Mouse (Mus musculus) forebrain, embryonic 12.5 days (tissue): Measurements from ENCODE around the gene Dennd1a. TPM values are rescaled to one million over a fixed set of nuclear protein-coding genes. Genes with fewer than 3 reads are reported as not detected.

ENCODE experiments used
- ATAC-seq: fragments of 200-750 bp; cut with Nextera tagmentation; 2 replicates; pipeline ENCODE4 v1.8.0; 2017; ENCODE audit warnings: moderate TSS enrichment; ENCODE audit not compliant: low FRiP score
- H3K27ac ChIP-seq: fragments of 300-500 bp; sonication (generic); 2 replicates; pipeline ENCODE4 v1.5.1; 2016; ENCODE audit warnings: mild to moderate bottlenecking
- H3K27me3 ChIP-seq: fragments of 300-500 bp; sonication (generic); 2 replicates; pipeline ENCODE4 v1.6.1; 2016; ENCODE audit warnings: mild to moderate bottlenecking
- H3K36me3 ChIP-seq: fragments of 300-500 bp; sonication (generic); replicated peaks from 2 replicates; pipeline ENCODE4 v1.6.1; 2016; ENCODE audit warnings: mild to moderate bottlenecking
- H3K4me1 ChIP-seq: fragments of 300-500 bp; sonication (generic); 2 replicates; pipeline ENCODE4 v1.6.1; 2016
- H3K4me2 ChIP-seq: fragments of 300-500 bp; sonication (generic); 2 replicates; pipeline ENCODE4 v1.6.1; 2016; ENCODE audit warnings: mild to moderate bottlenecking, moderate library complexity
- H3K4me3 ChIP-seq: fragments of 300-500 bp; sonication (generic); replicated peaks from 2 replicates; pipeline ENCODE4 v1.5.1; 2016; ENCODE audit warnings: mild to moderate bottlenecking
- H3K9ac ChIP-seq: fragments of 300-500 bp; sonication (generic); 2 replicates; pipeline ENCODE4 v1.6.1; 2016; ENCODE audit warnings: mild to moderate bottlenecking
- H3K9me3 ChIP-seq: fragments of 300-500 bp; sonication (generic); 2 replicates; pipeline ENCODE4 v1.6.1; 2016
- WGBS: fragments of 180-500 bp; shearing (Covaris S2); methylation state at CpG from one replicate; pipeline ENCODE4 v1.1.7; 2016; 5-methylcytosine and 5-hydroxymethylcytosine counted together
- polyA plus RNA-seq: library from polyadenylated mRNA; unstranded; fragments of >200 nt; fragmentation: Nextera tagmentation; extraction: Ambion mirVana; gene quantifications from 2 replicates; pipeline ENCODE4 v1.2.1, GENCODE M21; 2016

The Dennd1a gene
- polyA plus RNA-seq, 1 experiment from 2014 or later: 30.3 TPM

DNA sequence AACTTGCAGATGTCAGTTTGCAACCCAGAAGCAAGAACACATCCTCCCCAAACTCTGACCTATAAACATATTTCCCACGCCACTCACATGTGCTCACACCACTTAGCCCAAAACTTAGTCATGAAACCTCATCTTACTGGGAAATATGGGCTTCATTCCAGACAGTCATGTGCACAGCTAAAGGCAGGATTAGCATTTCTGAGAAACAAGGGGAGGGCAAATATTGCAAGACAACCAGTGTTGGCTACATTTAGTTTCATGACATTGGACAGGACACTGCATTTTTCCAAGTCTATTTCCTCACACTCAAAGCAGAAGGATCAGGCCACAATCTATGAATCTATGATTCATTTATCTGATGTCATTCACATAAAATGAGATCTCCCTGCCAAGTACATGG lies 4.3 kb upstream of the Dennd1a start:
- no peak overlapping the region for H3K4me2 ChIP-seq
- no peaks in the 10 kb centered on the region for H3K36me3 ChIP-seq
- H3K4me1 ChIP-seq: peaks cover 5% of the 10 kb centered on the region
- whole genome bisulfite sequencing: 79% methylated on average over 1 of the region's 1 CpGs
- H3K27ac ChIP-seq: no peak overlapping the region
- H3K9me3 ChIP-seq: no peaks in the 10 kb centered on the region
- H3K9ac ChIP-seq: no peak overlapping the region
- no peak overlapping the region for H3K4me3 ChIP-seq
- H3K27me3 ChIP-seq: peaks cover 3% of the 10 kb centered on the region; the same call in 1 of the 2 replicates
- no peak for ATAC-seq

DNA sequence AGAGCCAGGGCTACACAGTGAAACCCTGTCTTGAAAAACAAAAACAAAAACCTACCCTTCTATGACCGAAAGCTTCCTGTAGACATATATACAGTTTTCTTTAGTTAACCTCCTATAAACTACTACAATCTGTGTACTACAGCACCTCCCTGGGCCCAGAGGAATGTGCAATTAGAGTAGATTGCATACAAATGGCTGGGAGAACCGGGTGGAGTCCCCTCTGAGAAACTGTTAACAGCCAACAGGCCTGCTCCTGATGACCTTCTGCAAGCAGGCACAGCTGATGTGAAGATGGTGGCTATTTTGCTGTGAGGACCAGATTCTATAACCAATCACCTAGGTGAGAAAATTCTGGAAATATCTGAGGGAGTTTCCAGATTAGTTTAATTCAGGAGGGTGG lies 1.0 kb upstream of the Dennd1a start:
- H3K4me1 ChIP-seq: peaks cover 22% of the 10 kb centered on the region
- H3K9ac ChIP-seq: no peak overlapping the region
- peaks cover 3% of the 10 kb centered on the region; the same call in 1 of the 2 replicates for H3K27me3 ChIP-seq
- no peak for ATAC-seq
- H3K4me3 ChIP-seq: no peak overlapping the region
- no peaks in the 10 kb centered on the region for H3K9me3 ChIP-seq
- H3K4me2 ChIP-seq: 0 out of 2 replicates have a peak overlapping the region, but pooled peaks have one; percentile 69
- H3K36me3 ChIP-seq: no peaks in the 10 kb centered on the region
- 68% methylated on average over 2 of the region's 2 CpGs for WGBS
- no peak overlapping the region for H3K27ac ChIP-seq

DNA sequence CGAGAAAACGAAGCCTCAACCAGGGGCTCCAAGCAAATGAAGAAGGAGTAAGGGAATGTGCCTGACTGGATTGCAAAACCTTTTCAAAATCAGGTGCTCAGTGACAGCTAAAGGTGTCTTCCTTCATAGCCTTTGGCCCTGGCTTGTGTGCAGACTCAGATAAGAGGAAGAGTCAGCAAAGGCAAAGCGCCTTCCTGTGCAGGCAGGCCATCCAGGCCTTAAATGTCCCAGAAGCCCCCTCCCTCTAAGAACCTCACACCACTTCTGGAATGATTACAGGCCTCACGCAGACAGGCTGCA lies 807 bp downstream of the Dennd1a start:
- Histone ChIP-seq H3K4me3 (peak overlapping the region; percentile 69), H3K9me3 (no peaks in the 10 kb centered on the region), H3K4me1 (peaks cover 22% of the 10 kb centered on the region), H3K27ac (peak overlapping the region; percentile 93; the same call in 1 of the 2 replicates), H3K36me3 (no peaks in the 10 kb centered on the region), H3K9ac (peak overlapping the region; percentile 82), H3K4me2 (peak overlapping the region; percentile 69), H3K27me3 (peaks cover 3% of the 10 kb centered on the region; the same call in 1 of the 2 replicates)
- 8% methylated on average over 4 of the region's 4 CpGs for WGBS
- no peak for ATAC-seq

DNA sequence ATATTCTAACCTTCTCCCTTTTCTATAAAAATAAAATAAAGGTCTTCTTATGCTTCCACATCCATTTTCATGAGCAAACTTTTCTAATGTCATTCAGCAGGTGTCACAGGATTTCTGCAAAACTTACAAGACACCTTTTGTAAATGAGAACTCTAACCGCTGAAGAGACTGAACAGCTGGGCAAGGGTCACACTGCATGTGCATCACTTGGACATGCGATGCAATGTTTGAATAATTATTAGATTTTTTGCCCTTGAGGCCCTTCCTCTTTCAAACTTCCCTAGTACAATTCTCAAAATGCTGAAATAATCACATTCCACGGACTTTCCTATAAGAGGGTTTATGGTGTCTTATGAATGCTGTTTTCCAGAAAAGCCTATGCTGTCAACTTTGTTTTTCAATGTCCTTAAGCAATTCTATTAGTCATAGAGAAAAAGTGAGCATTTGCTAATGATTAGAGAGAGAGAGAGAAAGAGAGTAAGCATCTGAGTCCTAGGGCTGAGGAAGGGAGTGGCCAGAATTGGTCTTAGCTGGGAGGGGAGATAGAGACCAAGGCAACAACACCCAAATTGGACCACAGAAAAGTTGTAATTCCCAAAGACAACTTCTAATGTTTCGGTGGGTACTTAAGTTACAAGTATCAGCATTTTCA lies 1.3 kb downstream of the Dennd1a start:
- Histone ChIP-seq H3K27me3 (peaks cover 3% of the 10 kb centered on the region; the same call in 1 of the 2 replicates), H3K9ac (peak overlapping the region; percentile 82), H3K9me3 (no peaks in the 10 kb centered on the region), H3K4me2 (peak overlapping the region; percentile 69), H3K4me1 (peaks cover 22% of the 10 kb centered on the region), H3K36me3 (no peaks in the 10 kb centered on the region), H3K4me3 (peak overlapping the region; percentile 69), H3K27ac (0 out of 2 replicates have a peak overlapping the region, but pooled peaks have one; percentile 93)
- WGBS: 58% methylated on average over 4 of the region's 4 CpGs
- ATAC-seq: no peak

DNA sequence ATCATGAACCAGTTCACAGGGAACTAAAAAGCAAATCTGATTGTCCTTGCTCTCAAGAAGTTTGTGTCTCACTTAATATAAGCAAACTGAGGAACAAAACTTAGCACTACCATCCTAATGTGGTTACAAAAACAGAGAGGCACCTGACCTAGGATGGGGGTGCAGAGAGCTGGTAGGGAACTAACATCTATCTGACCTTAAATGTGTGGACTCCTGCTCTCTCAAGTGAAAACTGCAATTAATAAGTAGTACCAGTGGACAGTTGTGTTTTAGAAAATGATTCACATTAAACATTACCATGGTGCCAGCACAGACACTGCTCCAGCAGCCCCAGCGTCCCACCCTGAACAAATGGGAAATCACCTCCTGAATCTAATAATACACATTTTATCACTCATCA lies 3.2 kb downstream of the Dennd1a start:
- Histone ChIP-seq H3K9ac (no peak overlapping the region), H3K4me3 (no peak overlapping the region), H3K4me1 (peaks cover 22% of the 10 kb centered on the region), H3K4me2 (no peak overlapping the region), H3K27ac (no peak overlapping the region), H3K27me3 (peaks cover 3% of the 10 kb centered on the region; the same call in 1 of the 2 replicates), H3K9me3 (no peaks in the 10 kb centered on the region), H3K36me3 (no peaks in the 10 kb centered on the region)
- no peak for ATAC-seq
- 85% methylated on average over 1 of the region's 1 CpGs for WGBS

DNA sequence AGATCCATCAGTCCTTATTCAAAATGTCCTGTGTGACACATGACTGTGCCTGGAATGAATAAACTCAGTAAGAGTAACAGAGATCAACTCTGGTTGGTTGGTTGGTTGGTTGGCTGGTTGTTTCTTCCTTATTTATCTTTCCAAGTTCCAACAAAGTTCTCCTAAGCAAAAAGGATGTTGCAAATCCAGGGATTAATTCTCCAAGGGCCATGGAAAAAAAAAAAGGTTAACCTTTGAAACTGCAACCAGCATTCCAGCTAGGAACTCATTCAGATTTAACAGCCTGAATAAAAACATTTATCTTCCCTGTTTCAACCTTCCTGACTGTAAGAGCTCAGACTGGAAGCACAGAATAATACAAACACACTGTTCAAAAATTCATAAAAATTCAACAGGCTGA lies 6.8 kb downstream of the Dennd1a start:
- no peak for ATAC-seq
- H3K27me3 ChIP-seq: no peaks in the 10 kb centered on the region
- no peaks in the 10 kb centered on the region for H3K9me3 ChIP-seq
- H3K4me1 ChIP-seq: peaks cover 6% of the 10 kb centered on the region
- no peak overlapping the region for H3K9ac ChIP-seq
- no peak overlapping the region for H3K4me3 ChIP-seq
- no peak overlapping the region for H3K4me2 ChIP-seq
- no peaks in the 10 kb centered on the region for H3K36me3 ChIP-seq
- no peak overlapping the region for H3K27ac ChIP-seq

DNA sequence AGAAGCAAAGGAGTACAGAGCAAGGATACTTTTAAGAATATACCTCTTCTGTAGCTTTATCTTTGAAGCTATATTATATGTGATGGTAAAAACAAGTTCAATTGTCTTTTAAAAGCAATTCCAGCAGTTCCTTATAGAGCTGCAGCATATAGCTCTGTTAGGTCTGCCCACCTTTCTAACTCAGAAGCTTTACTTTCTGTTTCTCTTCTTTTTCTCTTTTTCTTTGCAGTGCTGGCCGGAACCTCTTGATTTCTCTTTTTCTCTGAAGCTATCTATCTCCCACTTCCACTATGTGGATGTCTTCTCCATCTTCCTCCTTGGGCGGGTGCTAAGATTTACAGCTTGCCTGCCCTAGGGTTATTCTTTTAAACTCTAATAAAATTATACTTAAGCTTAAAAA lies 12.2 kb downstream of the Dennd1a start:
- Histone ChIP-seq H3K9ac (no peak overlapping the region), H3K27me3 (no peaks in the 10 kb centered on the region), H3K4me3 (no peak overlapping the region), H3K27ac (no peak overlapping the region), H3K9me3 (no peaks in the 10 kb centered on the region), H3K36me3 (no peaks in the 10 kb centered on the region), H3K4me1 (no peaks in the 10 kb centered on the region), H3K4me2 (no peak overlapping the region)
- WGBS: 90% methylated on average over 2 of the region's 2 CpGs
- no peak for ATAC-seq

DNA sequence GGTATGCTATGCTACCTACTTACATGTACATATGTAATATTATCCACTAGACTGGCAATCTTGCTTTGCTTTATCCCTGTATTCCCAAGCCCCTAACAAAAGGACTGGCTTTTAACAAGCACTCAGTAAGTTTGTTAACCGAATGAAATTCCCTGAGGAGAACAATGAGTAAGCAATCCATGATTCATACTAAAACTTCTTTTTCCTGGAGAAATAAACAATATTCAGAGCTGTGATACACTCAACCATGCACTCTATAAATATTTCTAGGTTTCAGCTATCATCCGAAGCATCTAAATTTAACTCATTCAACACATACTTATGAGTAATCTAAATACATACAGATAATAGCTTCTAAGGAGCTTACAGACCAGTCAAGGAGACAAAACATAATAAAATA lies 23.5 kb downstream of the Dennd1a start:
- H3K27me3 ChIP-seq: no peaks in the 10 kb centered on the region
- no peaks in the 10 kb centered on the region for H3K4me1 ChIP-seq
- H3K9me3 ChIP-seq: no peaks in the 10 kb centered on the region
- no peak overlapping the region for H3K4me2 ChIP-seq
- H3K9ac ChIP-seq: no peak overlapping the region
- no peak overlapping the region for H3K27ac ChIP-seq
- H3K36me3 ChIP-seq: no peaks in the 10 kb centered on the region
- no peak for ATAC-seq
- WGBS: 75% methylated on average over 2 of the region's 2 CpGs
- H3K4me3 ChIP-seq: no peak overlapping the region

DNA sequence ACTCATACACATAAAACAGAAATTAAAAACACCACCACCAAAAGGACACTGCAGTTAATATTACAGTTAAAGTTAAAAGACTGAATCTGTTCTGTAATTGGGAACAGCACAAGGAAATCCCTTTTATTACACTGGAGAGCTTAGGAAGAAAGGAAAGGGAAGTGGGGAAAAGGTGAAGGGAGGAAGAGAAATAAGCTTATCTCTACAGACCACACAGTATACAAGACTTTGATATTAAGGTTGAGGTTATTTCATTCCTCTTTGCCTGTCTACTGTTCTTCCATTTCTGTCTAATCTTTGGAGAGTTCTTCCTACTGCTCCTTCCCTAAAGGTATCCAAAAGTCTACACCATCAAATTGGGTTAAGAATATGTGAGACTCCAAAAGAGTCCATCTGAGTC lies 28.1 kb downstream of the Dennd1a start:
- no peak overlapping the region for H3K4me3 ChIP-seq
- H3K9me3 ChIP-seq: no peaks in the 10 kb centered on the region
- no peak overlapping the region for H3K9ac ChIP-seq
- no peaks in the 10 kb centered on the region for H3K36me3 ChIP-seq
- no peak overlapping the region for H3K4me2 ChIP-seq
- no peak overlapping the region for H3K27ac ChIP-seq
- no peak for ATAC-seq
- H3K4me1 ChIP-seq: no peaks in the 10 kb centered on the region
- no peaks in the 10 kb centered on the region for H3K27me3 ChIP-seq

DNA sequence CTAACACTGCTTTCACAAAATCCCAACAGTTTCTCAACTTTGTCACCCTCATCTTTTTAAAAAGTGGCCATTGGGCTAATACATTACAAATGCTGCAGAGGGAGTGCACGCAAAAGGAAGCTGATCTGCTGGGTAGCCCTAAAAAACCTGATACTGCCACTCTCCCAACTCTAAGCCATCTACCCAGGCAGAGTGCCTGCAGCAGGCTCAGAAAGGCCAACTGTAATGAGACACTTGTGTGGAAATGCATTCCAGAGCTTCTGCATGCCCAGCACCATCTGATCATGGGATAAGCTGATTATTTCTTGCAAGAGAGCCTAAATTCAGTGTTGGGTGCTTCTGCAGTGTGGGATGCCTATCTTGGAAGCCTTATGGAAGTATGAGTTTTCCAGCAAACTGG lies 49.6 kb downstream of the Dennd1a start:
- ATAC-seq: no peak
- H3K4me1 ChIP-seq: 0 out of 2 replicates have a peak, but pooled peaks cover 3% of the 10 kb centered on the region
- no peaks in the 10 kb centered on the region; the same call in 1 of the 2 replicates for H3K36me3 ChIP-seq
- no peak overlapping the region for H3K4me3 ChIP-seq
- WGBS: 64% methylated on average over 1 of the region's 1 CpGs
- H3K9ac ChIP-seq: no peak overlapping the region
- no peaks in the 10 kb centered on the region for H3K9me3 ChIP-seq
- H3K27me3 ChIP-seq: no peaks in the 10 kb centered on the region
- no peak overlapping the region for H3K4me2 ChIP-seq
- H3K27ac ChIP-seq: no peak overlapping the region

DNA sequence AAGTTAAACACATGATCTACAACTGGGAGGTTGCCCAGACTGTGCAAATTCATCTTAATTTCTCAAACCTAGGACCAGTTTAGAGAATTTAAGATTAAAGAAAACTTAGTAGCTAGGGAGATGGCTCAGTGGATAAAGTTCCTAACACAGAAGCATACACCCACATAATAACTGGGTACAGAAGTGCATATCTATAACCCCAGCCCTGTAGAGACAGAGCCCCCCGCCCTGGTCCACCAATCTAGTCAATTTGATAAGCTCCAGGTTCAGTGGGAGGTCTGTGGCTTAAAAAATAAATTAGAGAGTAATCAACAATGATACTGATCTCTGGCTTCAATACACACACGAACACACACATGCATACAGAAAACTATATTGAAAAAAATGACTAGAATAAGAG lies 51.6 kb downstream of the Dennd1a start:
- H3K27me3 ChIP-seq: no peaks in the 10 kb centered on the region
- no peak for ATAC-seq
- WGBS: 89% methylated on average over 2 of the region's 2 CpGs

DNA sequence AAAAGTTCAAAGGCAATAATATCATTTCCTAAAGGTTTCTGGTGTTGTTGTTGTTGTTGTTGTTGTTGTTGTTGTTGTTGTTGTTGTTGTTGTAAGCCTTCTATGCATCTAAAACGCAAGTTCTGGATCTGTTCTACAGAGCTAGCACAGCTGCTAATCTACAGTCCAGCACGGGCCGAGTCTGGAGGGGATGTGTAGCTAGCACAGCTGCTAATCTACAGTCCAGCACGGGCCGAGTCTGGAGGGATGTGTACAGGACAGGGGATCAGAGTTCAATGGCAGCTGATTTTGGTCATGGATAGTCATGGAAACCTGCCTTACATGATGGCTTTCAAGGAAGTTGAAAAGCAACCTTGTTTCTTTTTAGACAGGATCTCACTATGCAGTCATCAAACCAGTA lies 57.3 kb downstream of the Dennd1a start:
- Histone ChIP-seq H3K9me3 (no peaks in the 10 kb centered on the region), H3K36me3 (no peaks in the 10 kb centered on the region), H3K27ac (no peak overlapping the region), H3K9ac (no peak overlapping the region), H3K4me1 (peaks cover 5% of the 10 kb centered on the region), H3K4me3 (no peak overlapping the region), H3K27me3 (peaks cover 19% of the 10 kb centered on the region; the same call in 1 of the 2 replicates), H3K4me2 (no peak overlapping the region)
- 90% methylated on average over 5 of the region's 5 CpGs for WGBS
- ATAC-seq: no peak

More for the DNA sequence above, 51.6 kb downstream of the Dennd1a start:
- H3K4me1 ChIP-seq: 0 out of 2 replicates have a peak, but pooled peaks cover 3% of the 10 kb centered on the region
- H3K9ac ChIP-seq: no peak overlapping the region
- no peak overlapping the region for H3K27ac ChIP-seq
- no peak overlapping the region for H3K4me2 ChIP-seq
- no peaks in the 10 kb centered on the region for H3K36me3 ChIP-seq
- H3K9me3 ChIP-seq: no peaks in the 10 kb centered on the region
- no peak overlapping the region for H3K4me3 ChIP-seq

DNA sequence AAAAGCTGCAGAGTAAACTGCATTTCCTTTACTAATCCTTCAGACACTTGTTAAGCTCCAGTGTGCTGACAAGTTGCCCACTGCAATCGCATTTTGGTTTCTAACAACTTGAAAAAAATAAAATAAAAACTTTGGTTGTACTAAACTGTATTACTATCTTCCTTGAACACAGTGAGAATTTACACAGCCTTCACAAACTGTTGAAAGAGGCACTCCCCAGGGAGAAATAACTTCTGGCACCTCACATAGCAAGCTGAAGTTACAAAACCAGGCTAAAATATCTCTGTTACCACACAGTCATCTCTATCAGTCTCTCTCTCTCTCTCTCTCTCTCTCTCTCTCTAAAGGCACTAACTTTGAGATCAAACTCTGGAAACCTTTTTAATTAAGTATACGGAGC lies 63.4 kb downstream of the Dennd1a start:
- H3K36me3 ChIP-seq: no peaks in the 10 kb centered on the region
- H3K4me3 ChIP-seq: no peak overlapping the region
- ATAC-seq: no peak
- H3K4me2 ChIP-seq: no peak overlapping the region
- H3K27ac ChIP-seq: no peak overlapping the region
- H3K9ac ChIP-seq: no peak overlapping the region
- no peaks in the 10 kb centered on the region for H3K9me3 ChIP-seq
- 7% methylated on average over 2 of the region's 2 CpGs for WGBS
- peaks cover 24% of the 10 kb centered on the region; the same call in 1 of the 2 replicates for H3K27me3 ChIP-seq
- H3K4me1 ChIP-seq: peaks cover 47% of the 10 kb centered on the region
